Mouse (Mus musculus) lung, adult 10 weeks (tissue): ENCODE data around the gene St14. TPM values are rescaled to one million over a fixed set of nuclear protein-coding genes. Genes with fewer than 3 reads are reported as not detected.

Experiments
- polyA plus RNA-seq: library from polyadenylated mRNA; stranded (reverse); fragments of 350-450 nt; fragmentation: Illumina TruSeq; extraction: RNeasy Lipid Tissue Mini Kit (QIAGEN cat#74804); gene quantifications from one replicate; pipeline ENCODE4 v1.2.3, GENCODE M21; 2014; ENCODE audit warnings: low read depth, low replicate concordance; ENCODE audit not compliant: insufficient read depth

Gene St14
- polyA plus RNA-seq: 17.2 TPM

GRCm38 (mm10) chr9:31131205-31131968 lies at the start of gene St14:
St14 (minus strand) TSS chr9:31131853.

Other genes with a start within 250 kb of the St14 start
- gene Adamts15, start 209.4 kb downstream of the St14 start, polyA plus RNA-seq: 10.4 TPM
- 8.0 TPM for gene Adamts8, start 189.3 kb downstream of the St14 start, polyA plus RNA-seq
- gene Zbtb44, start 101.2 kb downstream of the St14 start, polyA plus RNA-seq: 7.1 TPM
- 312 TPM for gene Aplp2, start 80.0 kb upstream of the St14 start, polyA plus RNA-seq
- 2.2 TPM for gene Prdm10, start 148.7 kb upstream of the St14 start, polyA plus RNA-seq